Mouse (Mus musculus) thymus, adult 18-20 months (tissue): ENCODE data around the gene Trim63.
"Not testable (repeated sequence)": the region's sequence is repeated elsewhere in the genome, so short reads cannot be mapped to it uniquely, and the experiment has no call there.

ENCODE experiments used
- DNase-seq, 2 experiments: peaks; one replicate each; pipeline ENCODE4 v3.0.0; 2022; ENCODE audit warnings: mixed read lengths in 2 of 2

Gene Trim63

DNA sequence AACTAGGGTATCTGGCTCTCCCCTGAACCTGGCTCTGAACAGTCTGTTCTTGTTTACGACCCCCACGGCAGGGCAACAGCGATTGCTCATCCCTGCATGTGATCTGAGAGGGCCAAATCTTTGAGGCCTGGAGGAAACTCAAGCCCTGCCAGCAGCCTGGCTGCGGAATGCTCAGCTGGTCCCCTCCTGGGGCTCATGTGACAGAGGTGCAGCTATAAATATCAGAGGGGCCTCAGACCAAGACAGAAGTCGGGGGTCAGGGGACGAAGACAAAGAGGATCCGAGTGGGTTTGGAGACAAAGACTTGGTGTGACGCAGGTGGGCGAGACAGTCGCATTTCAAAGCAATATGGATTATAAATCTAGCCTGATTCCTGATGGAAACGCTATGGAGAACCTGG lies at the start of gene Trim63:
Gene Trim63, plus strand, starts transcription at position 245 of the 400 bp plus-strand sequence.
- DNase-seq: no peak

DNA sequence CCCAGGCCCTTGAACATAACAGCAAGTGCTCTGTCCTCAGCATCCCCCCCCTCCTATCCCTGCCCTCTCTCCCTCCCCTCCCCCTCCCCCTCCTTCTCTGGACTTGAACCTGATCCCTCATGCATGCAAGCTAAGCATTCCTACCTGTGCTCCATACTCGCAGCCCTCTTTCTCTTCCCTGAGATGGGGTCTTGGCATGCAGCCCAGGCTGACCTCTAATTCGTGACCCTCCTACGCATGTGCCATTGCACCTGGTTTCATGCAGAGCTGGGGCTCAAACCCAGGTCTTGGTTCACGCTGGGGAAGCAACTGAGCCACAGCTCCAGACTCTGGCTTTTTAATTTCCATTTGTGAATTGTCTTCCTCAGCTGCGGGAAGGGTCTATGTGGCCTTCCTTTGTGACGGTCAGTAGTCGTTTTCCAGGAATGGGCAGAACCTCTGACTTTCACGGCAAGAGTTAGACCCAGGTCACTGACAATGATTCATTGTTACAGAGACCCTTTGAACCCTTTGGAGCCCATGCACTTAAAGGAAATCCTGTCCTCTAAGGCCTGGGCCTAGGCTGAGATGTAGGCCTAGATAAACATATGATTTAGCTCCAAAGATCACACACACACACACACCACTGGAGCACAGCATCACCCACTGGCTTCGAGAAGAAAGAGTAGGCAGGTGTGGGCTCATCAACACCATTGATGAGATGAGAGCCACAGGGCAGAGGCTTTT lies 48.9 kb upstream of the Trim63 start:
- DNase-seq: no peak

DNA sequence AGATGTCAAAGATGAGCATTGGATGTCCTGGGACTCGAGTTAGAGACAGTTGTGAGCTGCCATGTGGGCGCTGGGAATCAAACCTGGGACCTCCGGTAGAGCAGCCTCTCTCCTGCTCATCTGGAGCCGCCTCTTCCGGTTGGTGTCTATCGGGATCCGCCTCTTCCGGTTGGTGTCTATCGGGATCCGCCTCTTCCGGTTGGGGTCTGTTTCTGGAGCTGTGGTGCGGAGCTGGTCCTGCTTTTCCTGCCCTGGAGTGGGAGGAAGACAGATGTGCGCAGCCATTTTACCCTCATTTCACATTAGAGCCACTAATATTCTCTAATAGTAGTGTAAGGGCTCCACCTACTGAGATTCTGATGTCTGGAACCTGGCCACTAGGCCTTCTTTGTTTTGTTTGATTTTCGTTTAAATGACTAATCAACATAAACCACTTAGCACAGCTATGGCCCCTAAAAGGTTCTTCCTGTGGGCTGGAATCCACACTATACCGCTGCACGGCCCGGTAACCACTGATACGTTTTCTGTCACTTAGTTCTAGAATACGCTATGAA lies 46.7 kb upstream of the Trim63 start:
- DNase-seq: no peak

GRCm38 (mm10) chr4:134269622-134270021 lies 45.3 kb upstream of the Trim63 start:
- DNase-seq: not testable (repeated sequence)

DNA sequence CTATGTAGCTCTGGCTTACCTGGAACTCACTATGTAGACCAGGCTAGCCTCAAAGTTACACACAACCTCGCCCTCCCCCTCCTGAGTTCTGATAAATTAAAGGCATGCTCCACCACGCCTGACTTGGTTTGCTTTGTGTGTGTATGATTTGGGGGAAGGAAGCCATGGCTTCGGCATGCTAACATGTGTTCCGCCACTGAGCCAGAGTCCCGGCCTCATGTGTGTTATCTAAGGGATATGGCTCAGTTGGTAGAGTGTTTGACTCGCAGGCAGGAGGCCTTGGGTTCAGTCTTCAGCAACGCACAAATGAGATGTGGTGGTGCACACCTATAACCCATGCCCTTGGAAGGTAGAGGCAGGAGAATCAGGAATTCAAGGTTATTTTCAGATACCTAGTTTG lies 42.9 kb upstream of the Trim63 start:
- no peak for DNase-seq

DNA sequence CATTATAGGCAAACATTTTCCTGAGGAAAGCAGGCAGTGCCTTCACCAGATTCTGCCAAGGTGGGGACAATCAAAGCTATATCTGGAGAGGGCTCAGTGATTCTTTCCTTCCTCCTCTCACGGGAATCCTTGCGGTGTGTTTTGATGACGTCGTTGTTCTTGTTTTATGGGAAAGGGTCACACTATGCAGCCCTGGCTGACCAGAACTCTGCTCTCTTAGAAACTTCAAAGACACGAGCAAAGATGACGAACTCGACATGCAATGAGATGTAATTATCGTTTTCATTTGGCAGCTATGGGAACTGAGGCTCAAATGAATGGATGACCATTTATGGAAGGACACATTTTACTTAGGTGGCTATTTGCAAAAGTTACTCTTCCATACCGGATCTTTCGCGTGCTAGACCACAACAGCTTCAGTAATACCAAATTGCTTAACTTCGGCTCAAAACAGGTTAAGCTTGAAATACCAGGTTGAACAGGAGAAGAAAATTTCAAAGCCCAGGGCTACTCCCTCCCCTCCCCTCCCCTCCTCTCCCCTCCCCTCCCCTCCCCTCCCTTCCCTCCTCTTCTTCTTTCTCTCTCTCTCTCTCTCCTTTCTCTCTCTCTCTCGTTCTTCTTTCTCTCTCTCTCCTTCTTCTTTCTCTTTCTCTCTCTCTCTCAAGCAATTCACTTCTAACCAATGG lies 42.0 kb upstream of the Trim63 start:
- DNase-seq: no peak

DNA sequence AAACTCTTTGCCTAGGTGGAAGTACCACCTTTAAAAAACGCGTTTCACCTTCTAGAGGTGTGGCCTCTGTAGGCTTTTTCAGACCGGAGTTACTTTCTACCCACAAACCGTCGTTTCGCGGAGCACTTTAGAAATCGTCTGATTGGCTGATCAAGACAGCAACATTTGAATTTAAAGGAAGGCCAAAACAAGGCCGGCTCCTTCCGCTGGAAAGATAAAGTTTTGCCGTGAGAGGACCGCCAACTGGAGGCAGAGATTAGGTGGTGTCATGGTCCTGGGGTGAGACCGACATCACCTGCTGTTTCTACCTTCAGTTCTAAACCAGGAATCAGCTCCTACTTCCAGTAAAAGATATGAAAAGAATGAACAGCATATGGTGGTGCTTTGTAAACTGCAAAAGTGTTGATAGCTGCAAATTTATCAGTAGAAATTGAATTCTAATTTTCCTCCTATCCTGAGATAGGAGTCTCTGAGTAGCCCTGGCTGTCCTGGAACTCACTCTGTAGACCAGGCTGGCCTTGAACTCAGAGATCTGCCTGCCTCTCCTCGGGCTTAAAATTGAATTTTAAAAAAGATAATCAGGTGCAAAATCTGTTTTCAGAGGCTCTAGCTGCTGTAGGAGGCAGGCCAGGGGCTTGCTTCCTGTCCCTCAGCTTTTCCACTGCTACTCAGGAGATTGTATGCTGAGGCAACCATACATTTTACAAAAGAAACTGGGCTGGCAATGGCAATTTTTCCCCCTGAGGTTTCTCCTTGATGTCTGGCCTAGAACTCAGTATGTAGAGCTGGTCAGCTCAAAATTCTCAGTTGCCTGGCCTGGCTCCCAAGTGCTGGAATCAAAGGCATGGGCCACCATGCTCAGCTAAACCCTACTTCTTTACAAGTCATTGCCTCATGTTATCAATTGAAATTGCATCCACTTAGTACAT lies 41.2 kb upstream of the Trim63 start:
- DNase-seq: peak; percentile 51 to 78

DNA sequence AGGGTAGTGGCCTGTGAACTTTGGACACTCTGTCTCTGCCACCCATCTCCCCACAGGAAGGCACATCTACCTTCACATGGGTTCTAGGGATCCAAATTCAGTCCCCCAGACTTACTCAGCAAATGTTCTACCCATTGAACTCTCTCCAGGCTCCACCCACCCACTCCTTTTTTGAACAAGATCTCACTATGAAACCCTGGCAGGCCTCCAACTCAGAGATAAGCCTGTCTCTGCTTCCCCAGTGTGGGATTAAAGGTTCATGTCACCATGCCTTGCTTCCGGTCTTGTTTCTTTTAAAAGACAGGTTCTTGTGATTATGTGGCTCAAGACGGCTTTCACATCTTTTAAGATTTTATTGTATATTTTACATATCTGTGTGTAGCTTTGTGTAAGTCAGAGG lies 30.0 kb upstream of the Trim63 start:
- DNase-seq: no peak

DNA sequence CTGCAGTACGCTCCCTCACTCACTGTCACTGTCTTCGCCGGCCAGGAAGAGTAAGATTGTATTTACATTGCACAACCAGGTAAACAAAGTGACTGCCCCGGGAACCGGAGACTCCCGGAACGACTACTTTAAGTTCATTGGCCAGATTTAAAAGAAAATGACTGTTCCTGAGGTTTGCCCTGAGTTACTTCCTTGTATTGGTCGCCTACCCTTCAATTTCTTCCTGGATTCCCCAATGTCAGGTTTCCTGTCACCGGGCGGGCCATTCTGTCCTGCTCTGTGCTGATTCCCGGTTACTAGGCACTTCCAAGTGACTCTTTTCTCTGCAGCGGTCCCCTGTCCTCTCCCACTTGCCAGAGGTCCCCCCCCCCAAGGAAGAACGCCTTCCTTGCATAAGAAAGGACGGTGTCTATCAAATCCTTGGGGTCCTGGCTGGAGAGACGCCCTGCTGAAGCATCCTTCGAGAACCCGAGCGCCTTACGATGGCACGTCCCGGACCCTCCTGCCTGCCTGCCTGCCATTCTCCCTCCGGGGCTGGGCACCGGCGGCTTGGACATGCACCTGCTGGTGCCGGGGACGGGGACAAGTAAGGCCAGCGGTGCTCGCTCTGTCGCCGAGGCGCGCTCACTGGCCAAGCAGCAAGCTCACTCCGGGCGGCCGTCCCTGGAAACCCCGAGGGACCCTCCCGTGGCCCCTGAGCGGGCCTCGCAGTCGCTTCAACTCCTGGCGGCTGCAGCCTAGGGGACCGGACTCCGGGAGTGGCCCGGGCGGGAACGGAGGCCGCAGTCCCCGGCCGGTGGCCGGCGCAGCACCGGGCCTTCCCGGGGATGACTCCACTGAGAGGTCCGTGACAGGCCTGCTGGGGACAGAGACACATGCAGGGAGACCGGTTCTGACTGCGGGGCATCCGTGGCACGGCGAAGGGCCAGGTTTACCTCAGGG lies 28.4 kb upstream of the Trim63 start:
- DNase-seq: no peak

DNA sequence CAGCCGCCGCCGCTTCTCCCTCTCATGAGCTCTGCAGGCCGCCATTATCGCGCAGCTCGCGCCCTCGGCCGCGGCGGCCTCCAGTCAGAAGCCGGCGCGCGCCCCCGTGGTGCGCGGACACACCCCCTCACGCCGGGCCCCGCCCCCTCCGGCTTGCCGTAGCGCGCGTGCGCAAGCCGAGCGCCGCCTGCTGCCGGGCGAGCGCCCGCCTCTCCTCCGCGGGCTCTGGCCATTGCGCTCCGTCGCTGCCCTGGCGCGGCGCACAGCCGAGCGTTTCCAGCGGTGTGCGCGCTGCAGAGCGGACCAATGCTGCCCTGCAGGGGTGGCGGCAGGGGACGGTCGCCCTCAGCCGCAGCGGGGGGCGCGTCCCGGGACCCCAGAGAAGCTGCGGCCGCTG lies 27.8 kb upstream of the Trim63 start:
- peak; percentile 86 to 90 for DNase-seq

DNA sequence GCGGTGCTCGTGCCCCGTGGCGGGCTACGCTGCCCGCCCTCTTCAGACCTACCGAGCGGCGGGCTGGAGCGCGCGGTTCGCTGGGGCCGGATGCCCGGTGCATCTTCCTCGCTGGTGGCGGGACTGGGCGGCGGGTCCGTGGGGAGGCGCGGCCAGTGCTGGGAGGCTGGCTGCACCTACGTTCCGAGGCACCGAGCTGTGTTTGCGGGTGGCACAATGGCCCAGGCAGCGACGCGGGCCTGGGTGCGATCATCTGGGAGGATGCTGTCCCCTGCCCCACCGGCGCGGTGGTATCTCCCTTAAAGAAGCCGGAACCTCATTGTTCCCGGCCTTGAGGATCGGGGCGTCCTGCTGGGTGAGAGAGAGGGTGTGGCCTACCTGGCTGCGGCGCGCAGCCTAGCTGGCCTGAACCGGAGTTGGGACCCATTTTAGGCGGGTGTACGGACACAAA lies 27.3 kb upstream of the Trim63 start, which contains the start of gene Pdik1l:
Gene Pdik1l, minus strand, starts transcription at position 321 of the 451 bp plus-strand sequence.
- DNase-seq: peak; percentile 70 to 80

DNA sequence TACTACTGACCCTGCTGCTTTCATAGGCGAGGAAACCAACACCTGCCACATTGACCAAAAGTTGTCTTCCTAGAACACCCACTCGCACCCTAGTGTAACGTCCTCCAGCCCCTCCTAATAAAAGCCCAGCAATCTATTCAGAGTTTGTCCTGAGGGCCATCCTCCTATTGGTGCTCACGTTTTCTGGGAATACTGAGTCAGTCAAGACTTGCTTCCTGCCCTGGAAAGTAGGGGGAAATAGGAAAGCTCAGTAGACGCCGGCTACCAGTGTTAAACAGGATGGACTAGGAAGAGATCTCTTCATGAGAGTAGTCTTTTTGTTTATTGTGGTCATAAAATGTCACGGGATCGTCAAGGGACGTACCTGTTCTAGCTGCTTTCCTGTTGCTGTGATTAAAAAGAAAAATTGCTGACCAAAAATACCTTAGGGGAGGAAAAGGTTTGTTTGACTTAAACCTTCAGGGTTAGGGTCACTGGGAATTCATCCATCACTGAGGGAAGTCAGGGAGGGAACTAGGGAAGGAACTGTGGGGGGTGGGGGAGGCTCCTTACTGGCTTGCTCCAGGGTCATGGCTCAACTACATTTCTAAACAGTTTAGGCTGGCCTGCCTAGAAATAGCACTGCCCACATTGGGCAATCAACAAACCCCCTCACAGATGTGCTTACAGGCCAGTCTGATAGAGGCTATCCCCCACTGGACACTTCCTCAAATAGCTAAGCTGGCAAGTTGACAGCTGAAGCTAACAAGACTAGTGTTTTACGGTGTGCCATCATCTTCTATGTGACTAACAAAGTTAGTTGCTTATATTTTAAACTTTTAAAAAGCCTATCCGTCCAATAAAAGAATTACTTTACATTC lies 26.3 kb upstream of the Trim63 start:
- no peak for DNase-seq

DNA sequence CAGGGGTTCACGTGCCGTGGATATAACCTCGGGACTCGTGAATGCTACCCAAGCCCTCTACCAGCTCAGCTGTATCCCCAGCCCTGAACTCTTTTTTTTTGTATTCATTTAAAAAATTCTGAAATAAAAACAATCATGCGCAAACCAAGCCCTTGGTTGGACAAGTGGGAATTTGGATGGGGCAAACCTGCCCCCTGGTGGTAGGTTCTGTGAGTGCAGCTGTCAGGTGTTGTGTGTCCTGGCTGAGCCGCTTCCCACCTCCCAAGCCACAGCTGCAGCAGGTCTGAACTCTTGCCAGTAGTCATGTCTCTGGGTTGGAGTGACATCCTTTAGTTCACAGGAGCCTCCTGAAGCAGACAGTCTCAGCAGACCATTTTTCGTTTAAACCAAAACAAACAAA lies 22.9 kb upstream of the Trim63 start:
- DNase-seq: peak; percentile 36 to 39

DNA sequence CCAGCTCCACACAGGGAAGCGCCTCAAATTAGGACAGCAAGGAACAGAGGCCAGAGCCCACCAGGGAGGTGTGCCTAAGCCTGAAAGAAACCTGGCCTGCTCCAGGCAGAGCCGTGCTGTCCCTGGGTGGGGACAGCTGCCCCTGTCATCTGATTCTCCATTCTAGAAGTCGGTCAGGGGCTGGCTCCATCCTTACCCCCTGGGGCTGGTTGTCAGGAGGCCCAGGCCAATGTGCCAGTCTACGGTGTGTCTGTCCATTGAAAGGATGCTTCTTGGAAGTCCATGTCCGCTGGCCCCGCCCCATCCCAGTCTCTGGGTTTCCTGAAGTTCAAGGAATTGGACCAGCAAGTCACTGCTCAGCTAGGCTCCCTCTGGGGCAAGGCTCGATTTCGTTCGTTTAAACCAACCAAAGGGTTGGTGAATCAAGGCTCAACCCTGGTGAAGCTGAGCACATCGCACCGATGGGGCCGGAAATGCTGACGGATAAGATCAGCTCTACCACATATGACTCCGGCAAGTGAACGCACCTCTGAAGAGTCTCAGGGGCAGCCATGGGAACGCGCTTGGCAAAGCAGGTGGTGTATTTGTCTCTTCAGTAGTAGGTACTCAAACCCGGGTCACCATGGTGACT lies 21.7 kb upstream of the Trim63 start:
- DNase-seq: no peak

DNA sequence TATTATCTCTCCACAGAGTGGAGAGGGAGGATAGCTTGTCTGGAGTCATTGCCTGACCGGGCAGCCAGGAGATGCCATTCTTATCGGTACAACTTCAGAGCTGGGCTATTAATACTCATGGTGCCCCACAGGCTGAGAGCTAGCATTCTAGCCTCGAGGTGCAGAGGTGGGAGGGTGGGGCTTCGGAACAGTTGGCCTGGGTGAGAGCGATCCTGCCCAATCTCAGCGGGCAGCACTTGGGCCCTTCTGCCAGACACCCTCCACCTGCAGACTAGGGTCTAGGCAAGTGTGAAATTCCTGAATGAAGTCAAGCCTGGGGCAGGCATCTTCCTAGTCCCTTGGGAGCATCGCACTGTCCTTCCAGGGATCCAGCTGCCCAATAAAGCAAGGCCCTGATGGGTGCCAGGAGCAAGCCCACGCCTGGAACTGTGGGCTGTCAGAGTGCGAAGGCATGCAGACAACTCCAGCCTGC lies 21.2 kb upstream of the Trim63 start:
- DNase-seq: no peak

GRCm38 (mm10) chr4:134296096-134296495 lies 18.8 kb upstream of the Trim63 start:
- DNase-seq: not testable (repeated sequence)

DNA sequence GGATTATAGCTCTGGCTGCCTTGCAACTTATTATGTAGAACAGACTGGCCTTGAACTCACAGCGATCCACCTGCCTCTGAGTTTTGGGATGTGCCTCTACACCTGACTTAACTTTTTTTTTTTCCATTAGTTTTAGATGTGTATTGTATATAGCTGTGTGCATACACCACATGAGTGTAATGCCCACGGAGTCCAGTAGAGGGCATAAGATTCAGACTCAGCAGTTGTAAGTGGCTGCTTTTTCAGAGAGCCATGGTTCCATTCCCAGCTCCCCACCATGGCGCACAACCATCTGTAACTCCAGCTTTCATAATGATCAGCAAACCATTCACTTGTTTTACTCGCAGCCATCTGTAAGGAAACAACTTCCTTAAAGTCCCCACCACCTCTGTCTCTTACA lies 18.4 kb upstream of the Trim63 start:
- no peak for DNase-seq

- DNase-seq: no peak
Measured at GRCm38 (mm10) chr4:134297369-134297768, 17.6 kb upstream of the Trim63 start.

DNA sequence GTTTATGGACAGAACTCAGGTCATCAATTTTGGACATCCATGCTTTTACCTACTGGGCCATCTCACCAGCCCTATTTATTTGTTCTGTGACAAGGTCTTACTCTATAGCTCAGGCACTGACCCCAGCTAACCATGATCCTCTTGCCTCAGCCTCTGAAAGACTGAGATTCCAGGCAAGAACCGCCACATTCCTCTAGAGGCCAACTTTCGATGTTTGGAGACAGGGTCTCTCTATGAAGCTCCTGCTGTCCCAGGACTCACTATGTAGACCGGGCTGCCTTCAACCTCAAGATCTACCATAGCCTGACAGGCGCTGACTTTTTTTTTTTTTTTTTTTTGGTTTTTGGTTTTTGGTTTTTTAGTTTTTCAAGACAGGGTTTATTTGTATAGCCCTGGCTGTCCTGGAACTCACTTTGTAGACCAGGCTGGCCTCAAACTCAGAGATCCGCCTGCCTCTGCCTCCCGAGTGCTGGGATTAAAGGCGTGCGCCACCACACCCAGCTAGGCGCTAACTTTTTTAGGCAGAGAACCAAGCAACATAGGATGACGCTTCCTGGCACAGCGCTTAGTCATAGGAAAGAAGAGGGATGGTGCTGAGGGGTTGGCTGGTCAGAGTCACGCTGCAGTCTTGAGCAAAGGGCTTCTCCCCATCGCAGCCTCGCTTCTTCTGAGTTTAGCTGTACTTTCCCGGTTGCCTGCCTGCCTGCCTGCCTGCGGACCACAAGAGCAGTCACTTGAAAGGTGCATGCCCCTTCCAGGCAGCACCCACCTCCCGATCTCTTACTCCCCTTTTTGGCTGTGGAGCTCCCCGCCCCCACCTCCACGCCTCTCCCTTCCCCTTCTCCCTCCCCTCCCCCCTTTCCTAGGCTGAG lies 16.1 kb upstream of the Trim63 start:
- DNase-seq: no peak
